In the genomic region with DNA sequence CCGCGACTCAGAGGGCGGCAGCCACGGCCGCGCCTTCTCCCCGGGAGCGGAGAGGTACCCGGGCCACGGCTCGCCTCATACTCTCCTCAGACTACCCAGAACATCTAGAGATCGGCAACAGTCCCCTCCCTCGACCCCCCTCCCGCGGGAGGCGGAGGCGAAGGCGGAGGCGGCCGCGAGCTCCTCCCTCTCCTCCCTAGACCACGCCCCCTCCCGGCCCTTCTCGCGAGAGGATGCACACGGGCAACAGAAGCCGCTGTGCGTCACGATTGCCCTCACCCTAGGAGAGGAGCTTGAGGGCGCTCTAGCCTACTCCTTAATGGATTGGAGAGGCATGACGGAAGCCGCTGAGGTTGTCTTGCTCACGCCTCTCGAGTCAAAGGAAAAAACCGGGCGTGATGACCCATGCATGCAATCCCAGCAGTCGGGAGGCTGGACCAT, we compare ENCODE assay signal across 8 mouse cellular contexts. TPM values are rescaled to one million over a fixed set of nuclear protein-coding genes. Genes with fewer than 3 reads are reported as not detected.
A peak's percentile ranks its signal among the peaks of the same experiment; 100 is the strongest.
DNase-seq lines count a peak whose midpoint lies in the region; ATAC-seq lines count a peak whose summit lies in the region.

A gene (minus strand): TSS at position 116 of the 441 bp plus-strand sequence.
A gene (plus strand): TSS at position 278 of the 441 bp plus-strand sequence.

- DNase-seq in ES-CJ7 (ENCODE audit: low read depth, low spot score), result peak; percentile 99
- peak; percentile 100 for DNase-seq in cerebellum, adult 11 months
- peak; percentile 99 for DNase-seq in forebrain, embryonic 14.5 days (ENCODE audit: low spot score)
- DNase-seq in heart, postnatal 14 days, result peak; percentile 100
- peak; percentile 99 for DNase-seq in layer of hippocampus, adult 11-12 months (ENCODE audit: low spot score)
- peak; percentile 98 to 99 for DNase-seq in lung, adult 18-20 months
- DNase-seq in testis, postnatal 14 days (ENCODE audit: low spot score), result peak; percentile 100

- H3K36me3 ChIP-seq in forebrain, embryonic 14.5 days (ENCODE audit: control insufficient read depth, insufficient read depth, low read length), result no peaks in the 10 kb centered on the region
- H3K36me3 ChIP-seq in neural tube, embryonic 15.5 days, result no peaks in the 10 kb centered on the region

- no peaks in the 10 kb centered on the region for H3K9me3 ChIP-seq in forebrain, embryonic 14.5 days (replicated peaks; ENCODE audit: control insufficient read depth, low read length)
- no peaks in the 10 kb centered on the region for H3K9me3 ChIP-seq in neural tube, embryonic 15.5 days (replicated peaks)

- peak within 1 kb of the TSS; percentile 84 for H3K4me2 ChIP-seq in forebrain, embryonic 14.5 days (ENCODE audit: low read length)
- H3K4me2 ChIP-seq in neural tube, embryonic 15.5 days, result peak within 1 kb of the TSS; percentile 87

- H3K4me1 ChIP-seq in forebrain, embryonic 14.5 days (ENCODE audit: control insufficient read depth, insufficient read depth, low read length), result 0 out of 2 replicates have a peak, but pooled peaks cover 6% of the 10 kb centered on the region
- peaks cover 20% of the 10 kb centered on the region for H3K4me1 ChIP-seq in neural tube, embryonic 15.5 days

- H3K9ac ChIP-seq in forebrain, embryonic 14.5 days (ENCODE audit: low read length), result peak within 1 kb of the TSS; percentile 82
- H3K9ac ChIP-seq in neural tube, embryonic 15.5 days (replicated peaks), result peak within 1 kb of the TSS; percentile 81

- under 1% methylated on average over 29 of the region's 37 CpGs for WGBS in forebrain, embryonic 14.5 days
- under 1% methylated on average over 33 of the region's 37 CpGs for WGBS in neural tube, embryonic 15.5 days

- H3K4me3 ChIP-seq in forebrain, embryonic 14.5 days (ENCODE audit: low read depth, low read length), result peak within 1 kb of the TSS; percentile 86
- peak within 1 kb of the TSS; percentile 89 for H3K4me3 ChIP-seq in neural tube, embryonic 15.5 days (replicated peaks)

- ATAC-seq in forebrain, embryonic 14.5 days, result peak; percentile 94
- ATAC-seq in neural tube, embryonic 15.5 days (ENCODE audit: low FRiP score), result peak; percentile 96

- peak within 1 kb of the TSS; percentile 92 for H3K27ac ChIP-seq in forebrain, embryonic 14.5 days (ENCODE audit: low read depth, low read length)
- peak within 1 kb of the TSS; percentile 96 for H3K27ac ChIP-seq in neural tube, embryonic 15.5 days (replicated peaks)

- intact Hi-C loops in heart, postnatal 14 days (cut with DNase I), result loop anchor here (5.0 to 10.0 kb wide), 3 partner anchors 174 to 226 kb away; a partner anchor contains a TSS

- no peaks in the 10 kb centered on the region for H3K27me3 ChIP-seq in forebrain, embryonic 14.5 days (replicated peaks; ENCODE audit: control insufficient read depth, insufficient read depth, low read length)
- H3K27me3 ChIP-seq in neural tube, embryonic 15.5 days (replicated peaks), result no peaks in the 10 kb centered on the region

RNA-seq across cellular contexts. Expression of the first gene that starts in this region (rescaled TPM):
- 13.4 and 17.1 TPM in 2 replicates for polyA plus RNA-seq in forebrain, embryonic 14.5 days (2014; fragmentation: Nextera tagmentation; extraction: Ambion mirVana)
- total RNA-seq in heart, postnatal 14 days (2021), result 10 to 100 TPM; 75.7 to 83.9 TPM
- polyA plus RNA-seq in neural tube, embryonic 15.5 days (2015; fragmentation: Nextera tagmentation; extraction: Ambion mirVana), result 16.0 and 16.6 TPM in 2 replicates

RNA-seq across cellular contexts. Expression of the second gene that starts in this region (rescaled TPM):
- 190 and 197 TPM in 2 replicates for polyA plus RNA-seq in forebrain, embryonic 14.5 days (2014; fragmentation: Nextera tagmentation; extraction: Ambion mirVana)
- total RNA-seq in heart, postnatal 14 days (2021), result 100 to 1,000 TPM; 485 to 516 TPM
- polyA plus RNA-seq in neural tube, embryonic 15.5 days (2015; fragmentation: Nextera tagmentation; extraction: Ambion mirVana), result 216 and 252 TPM in 2 replicates

Comparison
In these comparisons a context has a peak if more than half of its experiments do, and no peak if none do; other contexts are left out.
1. Peak in every context shown above with its lines: DNase-seq, ATAC-seq, H3K4me3 ChIP-seq and H3K27ac ChIP-seq.